Mouse (Mus musculus): Measurements from ENCODE around the gene Lmf2. TPM values are rescaled to one million over a fixed set of nuclear protein-coding genes. Genes with fewer than 3 reads are reported as not detected.

The Lmf2 gene
- 29.7 and 37.3 TPM in 2 replicates for polyA plus RNA-seq (2014; fragmentation: Nextera tagmentation; extraction: Ambion mirVana)

DNA sequence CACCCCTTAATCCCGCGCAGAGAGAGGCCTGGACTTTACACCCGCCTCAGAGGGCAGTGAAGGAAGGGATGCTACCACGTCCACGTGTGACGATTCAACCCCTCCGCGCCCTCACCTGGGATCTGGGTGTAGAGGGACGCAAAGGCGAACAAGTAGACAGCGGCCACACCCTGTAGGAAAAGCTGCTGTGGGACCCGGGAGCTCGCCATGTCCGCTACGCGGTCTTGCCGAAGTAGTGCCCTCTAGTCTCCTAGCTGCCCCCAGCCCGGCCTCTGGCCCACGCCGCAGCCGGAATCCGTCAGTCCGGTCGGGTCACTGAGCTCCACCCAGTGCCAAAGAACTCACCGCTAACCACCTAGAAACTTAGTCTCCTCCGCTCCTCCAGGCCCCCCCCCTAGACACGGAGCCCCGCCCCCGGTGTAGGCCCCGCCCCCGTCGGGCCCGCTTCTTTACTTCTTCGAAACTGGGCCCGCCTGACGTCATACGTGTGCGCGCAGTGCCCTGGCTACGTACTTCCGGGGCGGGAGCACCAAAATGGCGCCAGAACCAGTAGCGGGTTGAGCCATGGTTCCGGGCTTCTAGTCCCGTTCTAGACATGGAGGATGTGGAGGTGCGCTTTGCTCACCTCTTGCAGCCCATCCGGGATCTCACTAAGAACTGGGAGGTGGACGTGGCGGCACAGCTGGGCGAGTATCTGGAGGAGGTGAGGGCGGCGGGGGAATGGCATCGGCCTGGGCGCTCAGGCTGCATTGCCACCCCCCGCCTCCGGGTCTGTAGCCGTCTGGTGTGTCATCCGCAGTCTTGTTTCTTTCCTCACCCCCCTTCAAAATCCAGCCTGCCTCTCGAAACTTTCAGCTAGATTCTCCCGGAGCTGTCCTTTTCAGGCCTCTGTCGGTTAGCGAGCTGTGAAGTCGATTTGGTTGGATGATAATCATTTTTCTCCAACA lies at the start of gene Lmf2, which contains the start of gene Ncaph2:
Lmf2 (minus strand) TSS at position 419 of the 947 bp plus-strand sequence.
Ncaph2 (plus strand) TSS at position 479 of the 947 bp plus-strand sequence.
- Histone ChIP-seq H3K27ac (ENCODE audit: low read depth, low read length) (peak within 1 kb of the TSS; percentile 90), H3K36me3 (ENCODE audit: control insufficient read depth, insufficient read depth, low read length) (peaks cover 24% of the 10 kb centered on the region), H3K4me2 (peak within 1 kb of the TSS; percentile 88), H3K9me3 (replicated peaks; ENCODE audit: control insufficient read depth, low read length) (no peaks in the 10 kb centered on the region), H3K9ac (ENCODE audit: low read depth, low read length) (peak within 1 kb of the TSS; percentile 92), H3K27me3 (ENCODE audit: control insufficient read depth, insufficient read depth, low read length) (no peaks in the 10 kb centered on the region), H3K4me3 (ENCODE audit: low read depth, low read length) (peak within 1 kb of the TSS; percentile 85), H3K4me1 (ENCODE audit: control insufficient read depth, insufficient read depth, low read length) (peaks cover 19% of the 10 kb centered on the region)
- under 1% methylated on average over 58 of the region's 64 CpGs for WGBS (ENCODE audit: insufficient replicate concordance)
- ATAC-seq (replicated peaks; ENCODE audit: insufficient number of reproducible peaks, low FRiP score, low TSS enrichment) = peak; percentile 89

- peaks cover 7% of the 10 kb centered on the region; the same call in 1 of the 2 replicates for H3K9me3 ChIP-seq (replicated peaks; ENCODE audit: control insufficient read depth, low read length)
- H3K4me1 ChIP-seq (ENCODE audit: control insufficient read depth, insufficient read depth, low read length) = no peaks in the 10 kb centered on the region
- H3K27me3 ChIP-seq (ENCODE audit: control insufficient read depth, insufficient read depth, low read length) = no peaks in the 10 kb centered on the region
- H3K36me3 ChIP-seq (ENCODE audit: control insufficient read depth, insufficient read depth, low read length) = no peaks in the 10 kb centered on the region
- ATAC-seq (replicated peaks; ENCODE audit: insufficient number of reproducible peaks, low FRiP score, low TSS enrichment) = no peak
- no peak overlapping the region for H3K27ac ChIP-seq (ENCODE audit: low read depth, low read length)
- H3K9ac ChIP-seq (ENCODE audit: low read depth, low read length) = no peak overlapping the region
- H3K4me2 ChIP-seq = no peak overlapping the region
- no peak overlapping the region for H3K4me3 ChIP-seq (ENCODE audit: low read depth, low read length)
- 80% methylated on average over 10 of the region's 10 CpGs for WGBS (ENCODE audit: insufficient replicate concordance)
These were observed 49.6 kb upstream of the Lmf2 start for GRCm38 (mm10) chr15:89404831-89405623.

- WGBS (ENCODE audit: insufficient replicate concordance) = 85% methylated on average over 1 of the region's 1 CpGs
- Histone ChIP-seq H3K4me2 (no peak overlapping the region), H3K9ac (ENCODE audit: low read depth, low read length) (no peak overlapping the region), H3K36me3 (ENCODE audit: control insufficient read depth, insufficient read depth, low read length) (no peaks in the 10 kb centered on the region), H3K9me3 (replicated peaks; ENCODE audit: control insufficient read depth, low read length) (0 out of 2 replicates have a peak, but pooled peaks cover 2% of the 10 kb centered on the region), H3K27me3 (ENCODE audit: control insufficient read depth, insufficient read depth, low read length) (no peaks in the 10 kb centered on the region), H3K4me1 (ENCODE audit: control insufficient read depth, insufficient read depth, low read length) (no peaks in the 10 kb centered on the region), H3K4me3 (ENCODE audit: low read depth, low read length) (no peak overlapping the region), H3K27ac (ENCODE audit: low read depth, low read length) (no peak overlapping the region)
- no peak for ATAC-seq (replicated peaks; ENCODE audit: insufficient number of reproducible peaks, low FRiP score, low TSS enrichment)
These were observed 47.0 kb upstream of the Lmf2 start for GRCm38 (mm10) chr15:89402471-89402870.

- ATAC-seq (replicated peaks; ENCODE audit: insufficient number of reproducible peaks, low FRiP score, low TSS enrichment) = no peak
- WGBS (ENCODE audit: insufficient replicate concordance) = 52% methylated on average over 1 of the region's 1 CpGs
These were observed 44.3 kb upstream of the Lmf2 start for GRCm38 (mm10) chr15:89399716-89400115.

DNA sequence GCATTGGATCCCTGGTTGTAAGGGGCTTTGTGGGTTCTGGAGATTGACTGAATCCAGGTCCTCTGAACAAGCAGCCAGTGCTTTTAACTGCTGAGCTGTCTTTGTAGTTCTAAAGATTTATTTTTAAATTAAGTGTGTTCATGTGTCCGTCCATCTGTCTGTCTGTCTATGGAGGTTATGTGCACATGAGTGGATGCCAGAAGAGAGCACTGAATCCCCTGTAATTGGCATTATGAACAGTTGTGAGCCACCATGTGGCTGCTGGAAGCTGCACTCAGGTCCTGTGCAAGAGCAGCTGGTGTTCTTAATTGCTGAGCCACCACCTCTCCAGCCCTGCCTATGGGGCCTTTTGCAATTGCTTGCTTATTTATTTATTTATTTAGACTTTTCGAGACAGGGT lies 42.7 kb upstream of the Lmf2 start:
- 79% methylated on average over 2 of the region's 2 CpGs for WGBS (ENCODE audit: insufficient replicate concordance)
- Histone ChIP-seq H3K4me2 (no peak overlapping the region), H3K27me3 (ENCODE audit: control insufficient read depth, insufficient read depth, low read length) (no peaks in the 10 kb centered on the region), H3K9me3 (replicated peaks; ENCODE audit: control insufficient read depth, low read length) (no peaks in the 10 kb centered on the region), H3K4me3 (ENCODE audit: low read depth, low read length) (no peak overlapping the region), H3K27ac (ENCODE audit: low read depth, low read length) (no peak overlapping the region), H3K36me3 (ENCODE audit: control insufficient read depth, insufficient read depth, low read length) (no peaks in the 10 kb centered on the region), H3K4me1 (ENCODE audit: control insufficient read depth, insufficient read depth, low read length) (no peaks in the 10 kb centered on the region), H3K9ac (ENCODE audit: low read depth, low read length) (no peak overlapping the region)
- ATAC-seq (replicated peaks; ENCODE audit: insufficient number of reproducible peaks, low FRiP score, low TSS enrichment) = no peak

More at GRCm38 (mm10) chr15:89399716-89400115, 44.3 kb upstream of the Lmf2 start:
- Histone ChIP-seq H3K27ac (ENCODE audit: low read depth, low read length) (no peak overlapping the region), H3K4me3 (ENCODE audit: low read depth, low read length) (no peak overlapping the region), H3K36me3 (ENCODE audit: control insufficient read depth, insufficient read depth, low read length) (no peaks in the 10 kb centered on the region), H3K27me3 (ENCODE audit: control insufficient read depth, insufficient read depth, low read length) (no peaks in the 10 kb centered on the region), H3K4me1 (ENCODE audit: control insufficient read depth, insufficient read depth, low read length) (no peaks in the 10 kb centered on the region), H3K4me2 (no peak overlapping the region), H3K9ac (ENCODE audit: low read depth, low read length) (no peak overlapping the region), H3K9me3 (replicated peaks; ENCODE audit: control insufficient read depth, low read length) (no peaks in the 10 kb centered on the region)

GRCm38 (mm10) chr15:89396883-89397282 lies 41.4 kb upstream of the Lmf2 start:
- H3K36me3 ChIP-seq (ENCODE audit: control insufficient read depth, insufficient read depth, low read length) = no peaks in the 10 kb centered on the region
- no peak overlapping the region for H3K9ac ChIP-seq (ENCODE audit: low read depth, low read length)
- H3K27ac ChIP-seq (ENCODE audit: low read depth, low read length) = no peak overlapping the region
- H3K4me3 ChIP-seq (ENCODE audit: low read depth, low read length) = no peak overlapping the region
- no peak overlapping the region for H3K4me2 ChIP-seq
- 79% methylated on average over 4 of the region's 4 CpGs for WGBS (ENCODE audit: insufficient replicate concordance)
- ATAC-seq (replicated peaks; ENCODE audit: insufficient number of reproducible peaks, low FRiP score, low TSS enrichment) = no peak
- no peaks in the 10 kb centered on the region for H3K4me1 ChIP-seq (ENCODE audit: control insufficient read depth, insufficient read depth, low read length)
- no peaks in the 10 kb centered on the region for H3K27me3 ChIP-seq (ENCODE audit: control insufficient read depth, insufficient read depth, low read length)
- H3K9me3 ChIP-seq (replicated peaks; ENCODE audit: control insufficient read depth, low read length) = no peaks in the 10 kb centered on the region

- Histone ChIP-seq H3K27ac (ENCODE audit: low read depth, low read length) (no peak overlapping the region), H3K9ac (ENCODE audit: low read depth, low read length) (no peak overlapping the region), H3K27me3 (ENCODE audit: control insufficient read depth, insufficient read depth, low read length) (peaks cover 10% of the 10 kb centered on the region), H3K36me3 (ENCODE audit: control insufficient read depth, insufficient read depth, low read length) (no peaks in the 10 kb centered on the region), H3K9me3 (replicated peaks; ENCODE audit: control insufficient read depth, low read length) (no peaks in the 10 kb centered on the region), H3K4me3 (ENCODE audit: low read depth, low read length) (no peak overlapping the region), H3K4me1 (ENCODE audit: control insufficient read depth, insufficient read depth, low read length) (no peaks in the 10 kb centered on the region), H3K4me2 (no peak overlapping the region)
- WGBS (ENCODE audit: insufficient replicate concordance) = 81% methylated on average over 10 of the region's 10 CpGs
- ATAC-seq (replicated peaks; ENCODE audit: insufficient number of reproducible peaks, low FRiP score, low TSS enrichment) = no peak
These were observed 34.6 kb upstream of the Lmf2 start for GRCm38 (mm10) chr15:89390081-89390480.

GRCm38 (mm10) chr15:89387127-89387526 lies 31.7 kb upstream of the Lmf2 start:
- H3K9ac ChIP-seq (ENCODE audit: low read depth, low read length) = no peak overlapping the region
- ATAC-seq (replicated peaks; ENCODE audit: insufficient number of reproducible peaks, low FRiP score, low TSS enrichment) = no peak
- H3K4me1 ChIP-seq (ENCODE audit: control insufficient read depth, insufficient read depth, low read length) = no peaks in the 10 kb centered on the region
- WGBS (ENCODE audit: insufficient replicate concordance) = 34% methylated on average over 12 of the region's 12 CpGs
- H3K36me3 ChIP-seq (ENCODE audit: control insufficient read depth, insufficient read depth, low read length) = no peaks in the 10 kb centered on the region
- H3K4me2 ChIP-seq = no peak overlapping the region
- no peaks in the 10 kb centered on the region for H3K9me3 ChIP-seq (replicated peaks; ENCODE audit: control insufficient read depth, low read length)
- H3K27ac ChIP-seq (ENCODE audit: low read depth, low read length) = no peak overlapping the region
- H3K27me3 ChIP-seq (ENCODE audit: control insufficient read depth, insufficient read depth, low read length) = peaks cover 10% of the 10 kb centered on the region
- H3K4me3 ChIP-seq (ENCODE audit: low read depth, low read length) = no peak overlapping the region

Measured in heart, embryonic 11.5 days (tissue).